Comparison of ENCODE assay signal across 23 mouse cellular contexts in genomic region chr17:80143478-80144232, GRCm38 (mm10). TPM values are rescaled to one million over a fixed set of nuclear protein-coding genes. Genes with fewer than 3 reads are reported as not detected.
DNase-seq lines count a peak whose midpoint lies in the region; ATAC-seq lines count a peak whose summit lies in the region.
"Had no signal": no experiment of that assay in that cellular context is flagged by ENCODE, and none has a peak within 500 bp of the region (broad histone marks: within the 10 kb centered on the region; RNA-seq: fewer than 3 reads in every experiment).

No protein-coding gene starts in this region.

- H3K9me3 ChIP-seq in liver, embryonic 15.5 days (replicated peaks) = no peaks in the 10 kb centered on the region
- H3K9me3 ChIP-seq in lung, embryonic 16.5 days (ENCODE audit: control insufficient read depth, low read length) = no peaks in the 10 kb centered on the region
- H3K9me3 ChIP-seq: forebrain, embryonic 13.5 days; heart, embryonic 13.5 days; neural tube, embryonic 13.5 days had no signal

- peak; percentile 60 for ATAC-seq in liver, embryonic 15.5 days (ENCODE audit: insufficient read depth)
- ATAC-seq in lung, embryonic 16.5 days (ENCODE audit: low read depth) = peak; percentile 56
- ATAC-seq: activated CD4-positive, CD25-positive, alpha-beta regulatory T cell, adult 4 months; forebrain, embryonic 13.5 days had no signal

- no peak overlapping the region for H3K27ac ChIP-seq in liver, embryonic 15.5 days (replicated peaks)
- no peak overlapping the region for H3K27ac ChIP-seq in lung, embryonic 16.5 days (ENCODE audit: low read length)
- H3K27ac ChIP-seq: forebrain, embryonic 13.5 days; heart, embryonic 13.5 days; hindbrain, embryonic 14.5 days; neural tube, embryonic 13.5 days had no signal

- no peak overlapping the region for H3K4me2 ChIP-seq in liver, embryonic 15.5 days
- no peak overlapping the region for H3K4me2 ChIP-seq in lung, embryonic 16.5 days (ENCODE audit: low read depth, low read length)
- H3K4me2 ChIP-seq: forebrain, embryonic 13.5 days; heart, embryonic 13.5 days; hindbrain, embryonic 14.5 days; midbrain, embryonic 11.5 days; neural tube, embryonic 13.5 days had no signal

- DNase-seq in liver = no peak
- no peak for DNase-seq in lung, postnatal 25 days (ENCODE audit: low spot score)
- DNase-seq in lung, postnatal 36 days = peak; percentile 46
- DNase-seq in adrenal gland, postnatal 10 days = no peak
- DNase-seq: adrenal gland, adult 8-10 months; cerebellum, adult 11 months; cerebellum, adult 9-10 months; cerebellum, postnatal 36 days; gastrocnemius, postnatal 10 days; heart, postnatal 10 days; kidney, adult 18-20 months; kidney, postnatal 4 days; layer of hippocampus, postnatal 36 days; left cerebral cortex, postnatal 4 days; right cerebral cortex, postnatal 4 days had no signal

- H3K36me3 ChIP-seq in liver, embryonic 15.5 days (replicated peaks) = no peaks in the 10 kb centered on the region
- H3K36me3 ChIP-seq in lung, embryonic 16.5 days (ENCODE audit: control insufficient read depth, insufficient read depth, low read length) = no peaks in the 10 kb centered on the region
- H3K36me3 ChIP-seq: heart, embryonic 13.5 days; neural tube, embryonic 13.5 days had no signal

- H3K4me3 ChIP-seq in liver, embryonic 15.5 days (replicated peaks) = no peak overlapping the region
- H3K4me3 ChIP-seq in lung, embryonic 16.5 days (ENCODE audit: low read length) = no peak overlapping the region
- H3K4me3 ChIP-seq: forebrain, embryonic 13.5 days; heart, embryonic 13.5 days; neural tube, embryonic 13.5 days had no signal

- H3K27me3 ChIP-seq in liver, embryonic 15.5 days = no peaks in the 10 kb centered on the region
- H3K27me3 ChIP-seq in lung, embryonic 16.5 days (ENCODE audit: control insufficient read depth, insufficient read depth, low read depth, low read length) = no peaks in the 10 kb centered on the region
- H3K27me3 ChIP-seq: forebrain, embryonic 13.5 days; heart, embryonic 13.5 days; neural tube, embryonic 13.5 days had no signal

- peaks cover 5% of the 10 kb centered on the region; the same call in 1 of the 2 replicates for H3K4me1 ChIP-seq in liver, embryonic 15.5 days (replicated peaks)
- peaks cover 24% of the 10 kb centered on the region for H3K4me1 ChIP-seq in lung, embryonic 16.5 days (replicated peaks; ENCODE audit: control insufficient read depth, insufficient read depth, low read length)

- H3K9ac ChIP-seq in liver, embryonic 15.5 days = no peak overlapping the region
- H3K9ac ChIP-seq in lung, embryonic 16.5 days (ENCODE audit: low read length) = no peak overlapping the region
- H3K9ac ChIP-seq: forebrain, embryonic 13.5 days; heart, embryonic 13.5 days; hindbrain, embryonic 14.5 days; neural tube, embryonic 13.5 days had no signal

- 47% methylated on average over 6 of the region's 6 CpGs for WGBS in liver, embryonic 15.5 days (ENCODE audit: insufficient replicate concordance)
- WGBS in lung, embryonic 16.5 days = 60% methylated on average over 6 of the region's 6 CpGs

RNA-seq across cellular contexts. Expression of gene Galm, which starts 16.4 kb away (rescaled TPM):
- 31.9 and 35.9 TPM in 2 replicates for polyA plus RNA-seq in liver, embryonic 15.5 days (2015; fragmentation: Nextera tagmentation; extraction: Ambion mirVana)
- 20.4 TPM in 2 replicates for polyA plus RNA-seq in lung, embryonic 16.5 days (2015; fragmentation: Nextera tagmentation; extraction: Ambion mirVana)
- total RNA-seq in adrenal gland, postnatal 10 days (2021) = 10 to 100 TPM; 24.7 to 32.1 TPM
